Mouse (Mus musculus): Measurements from ENCODE around the gene Slc16a13. TPM values are rescaled to one million over a fixed set of nuclear protein-coding genes. Genes with fewer than 3 reads are reported as not detected.

The Slc16a13 gene
- 2.6 and 4.3 TPM in 2 replicates for polyA plus RNA-seq (2015; fragmentation: Nextera tagmentation; extraction: Ambion mirVana)

GRCm38 (mm10) chr11:70220731-70221602, at the start of gene Slc16a13:
Gene Slc16a13 (minus strand): TSS chr11:70221064.
- H3K4me1 ChIP-seq (ENCODE audit: control insufficient read depth, low read depth, low read length) = peaks cover 30% of the 10 kb centered on the region
- under 1% methylated on average over 28 of the region's 28 CpGs for WGBS (ENCODE audit: insufficient replicate concordance)
- H3K36me3 ChIP-seq (ENCODE audit: control insufficient read depth, insufficient read depth) = no peaks in the 10 kb centered on the region
- peak within 1 kb of the TSS; percentile 75 for H3K4me3 ChIP-seq (ENCODE audit: low read depth, low read length)
- peak within 1 kb of the TSS; percentile 99 for H3K4me2 ChIP-seq (ENCODE audit: low read depth, low read length)
- ATAC-seq (ENCODE audit: low read depth) = peak; percentile 85
- H3K9ac ChIP-seq (ENCODE audit: low read depth, low read length) = peak within 1 kb of the TSS; percentile 82
- peak within 1 kb of the TSS; percentile 98 for H3K27ac ChIP-seq (ENCODE audit: low read length)
- peaks cover 3% of the 10 kb centered on the region for H3K27me3 ChIP-seq (ENCODE audit: control insufficient read depth, insufficient read depth, low read depth, low read length)
- no peaks in the 10 kb centered on the region for H3K9me3 ChIP-seq (replicated peaks; ENCODE audit: control insufficient read depth, low read length)

- Histone ChIP-seq H3K4me2 (ENCODE audit: low read depth, low read length) (no peak overlapping the region), H3K4me1 (ENCODE audit: control insufficient read depth, low read depth, low read length) (no peaks in the 10 kb centered on the region), H3K27ac (ENCODE audit: low read length) (no peak overlapping the region), H3K36me3 (ENCODE audit: control insufficient read depth, insufficient read depth) (no peaks in the 10 kb centered on the region), H3K27me3 (ENCODE audit: control insufficient read depth, insufficient read depth, low read depth, low read length) (no peaks in the 10 kb centered on the region), H3K9me3 (replicated peaks; ENCODE audit: control insufficient read depth, low read length) (no peaks in the 10 kb centered on the region), H3K4me3 (ENCODE audit: low read depth, low read length) (no peak overlapping the region), H3K9ac (ENCODE audit: low read depth, low read length) (no peak overlapping the region)
- no peak for ATAC-seq (ENCODE audit: low read depth)
- 69% methylated on average over 1 of the region's 1 CpGs for WGBS (ENCODE audit: insufficient replicate concordance)
These were observed 45.5 kb upstream of the Slc16a13 start for GRCm38 (mm10) chr11:70266405-70266804.

GRCm38 (mm10) chr11:70265819-70266218, 45.0 kb upstream of the Slc16a13 start:
- no peak for ATAC-seq (ENCODE audit: low read depth)

GRCm38 (mm10) chr11:70265252-70265651, 44.4 kb upstream of the Slc16a13 start:
- no peaks in the 10 kb centered on the region for H3K9me3 ChIP-seq (replicated peaks; ENCODE audit: control insufficient read depth, low read length)
- no peaks in the 10 kb centered on the region for H3K27me3 ChIP-seq (ENCODE audit: control insufficient read depth, insufficient read depth, low read depth, low read length)
- no peak for ATAC-seq (ENCODE audit: low read depth)
- H3K27ac ChIP-seq (ENCODE audit: low read length) = no peak overlapping the region
- no peak overlapping the region for H3K9ac ChIP-seq (ENCODE audit: low read depth, low read length)
- WGBS (ENCODE audit: insufficient replicate concordance) = 28% methylated on average over 3 of the region's 3 CpGs
- H3K4me3 ChIP-seq (ENCODE audit: low read depth, low read length) = no peak overlapping the region
- H3K4me2 ChIP-seq (ENCODE audit: low read depth, low read length) = no peak overlapping the region
- no peaks in the 10 kb centered on the region for H3K4me1 ChIP-seq (ENCODE audit: control insufficient read depth, low read depth, low read length)
- no peaks in the 10 kb centered on the region for H3K36me3 ChIP-seq (ENCODE audit: control insufficient read depth, insufficient read depth)

More at GRCm38 (mm10) chr11:70265819-70266218, 45.0 kb upstream of the Slc16a13 start:
- WGBS (ENCODE audit: insufficient replicate concordance) = 63% methylated on average over 4 of the region's 4 CpGs
- Histone ChIP-seq H3K9ac (ENCODE audit: low read depth, low read length) (no peak overlapping the region), H3K27ac (ENCODE audit: low read length) (no peak overlapping the region), H3K9me3 (replicated peaks; ENCODE audit: control insufficient read depth, low read length) (no peaks in the 10 kb centered on the region), H3K4me3 (ENCODE audit: low read depth, low read length) (no peak overlapping the region), H3K27me3 (ENCODE audit: control insufficient read depth, insufficient read depth, low read depth, low read length) (no peaks in the 10 kb centered on the region), H3K4me2 (ENCODE audit: low read depth, low read length) (no peak overlapping the region), H3K36me3 (ENCODE audit: control insufficient read depth, insufficient read depth) (no peaks in the 10 kb centered on the region), H3K4me1 (ENCODE audit: control insufficient read depth, low read depth, low read length) (no peaks in the 10 kb centered on the region)

- no peak for ATAC-seq (ENCODE audit: low read depth)
- H3K36me3 ChIP-seq (ENCODE audit: control insufficient read depth, insufficient read depth) = no peaks in the 10 kb centered on the region
- H3K4me2 ChIP-seq (ENCODE audit: low read depth, low read length) = no peak overlapping the region
- H3K9me3 ChIP-seq (replicated peaks; ENCODE audit: control insufficient read depth, low read length) = no peaks in the 10 kb centered on the region
- no peak overlapping the region for H3K9ac ChIP-seq (ENCODE audit: low read depth, low read length)
- H3K27me3 ChIP-seq (ENCODE audit: control insufficient read depth, insufficient read depth, low read depth, low read length) = peaks cover 19% of the 10 kb centered on the region
- H3K4me1 ChIP-seq (ENCODE audit: control insufficient read depth, low read depth, low read length) = no peaks in the 10 kb centered on the region
- WGBS (ENCODE audit: insufficient replicate concordance) = 81% methylated on average over 4 of the region's 4 CpGs
- no peak overlapping the region for H3K4me3 ChIP-seq (ENCODE audit: low read depth, low read length)
- H3K27ac ChIP-seq (ENCODE audit: low read length) = no peak overlapping the region
These were observed 38.2 kb upstream of the Slc16a13 start for GRCm38 (mm10) chr11:70259035-70259434.

- H3K36me3 ChIP-seq (ENCODE audit: control insufficient read depth, insufficient read depth) = no peaks in the 10 kb centered on the region
- H3K4me3 ChIP-seq (ENCODE audit: low read depth, low read length) = peak within 1 kb of the TSS; percentile 39
- H3K4me1 ChIP-seq (ENCODE audit: control insufficient read depth, low read depth, low read length) = no peaks in the 10 kb centered on the region
- peak within 1 kb of the TSS; percentile 51 for H3K4me2 ChIP-seq (ENCODE audit: low read depth, low read length)
- 0 out of 2 replicates have a peak, but pooled peaks have one; percentile 37 for ATAC-seq (ENCODE audit: low read depth)
- no peak within 1 kb of the TSS for H3K27ac ChIP-seq (ENCODE audit: low read length)
- H3K9ac ChIP-seq (ENCODE audit: low read depth, low read length) = no peak within 1 kb of the TSS
- no peaks in the 10 kb centered on the region for H3K9me3 ChIP-seq (replicated peaks; ENCODE audit: control insufficient read depth, low read length)
- WGBS (ENCODE audit: insufficient replicate concordance) = 5% methylated on average over 25 of the region's 25 CpGs
- H3K27me3 ChIP-seq (ENCODE audit: control insufficient read depth, insufficient read depth, low read depth, low read length) = peaks cover 40% of the 10 kb centered on the region
These were observed 34.2 kb upstream of the Slc16a13 start, which contains the start of gene Alox12 for GRCm38 (mm10) chr11:70254931-70255531. Gene Alox12 (minus strand): TSS chr11:70255353.

GRCm38 (mm10) chr11:70254337-70254736, 33.5 kb upstream of the Slc16a13 start:
- Histone ChIP-seq H3K9ac (ENCODE audit: low read depth, low read length) (no peak overlapping the region), H3K27ac (ENCODE audit: low read length) (no peak overlapping the region), H3K27me3 (ENCODE audit: control insufficient read depth, insufficient read depth, low read depth, low read length) (peaks cover 40% of the 10 kb centered on the region), H3K36me3 (ENCODE audit: control insufficient read depth, insufficient read depth) (no peaks in the 10 kb centered on the region), H3K4me1 (ENCODE audit: control insufficient read depth, low read depth, low read length) (no peaks in the 10 kb centered on the region), H3K9me3 (replicated peaks; ENCODE audit: control insufficient read depth, low read length) (no peaks in the 10 kb centered on the region), H3K4me3 (ENCODE audit: low read depth, low read length) (no peak overlapping the region; the same call in 1 of the 2 replicates), H3K4me2 (ENCODE audit: low read depth, low read length) (peak overlapping the region; percentile 51; the same call in 1 of the 2 replicates)
- ATAC-seq (ENCODE audit: low read depth) = no peak
- WGBS (ENCODE audit: insufficient replicate concordance) = 2% methylated on average over 18 of the region's 18 CpGs

- H3K9me3 ChIP-seq (replicated peaks; ENCODE audit: control insufficient read depth, low read length) = no peaks in the 10 kb centered on the region
- 59% methylated on average over 8 of the region's 8 CpGs for WGBS (ENCODE audit: insufficient replicate concordance)
- H3K4me1 ChIP-seq (ENCODE audit: control insufficient read depth, low read depth, low read length) = no peaks in the 10 kb centered on the region
- no peak overlapping the region for H3K4me2 ChIP-seq (ENCODE audit: low read depth, low read length)
- no peaks in the 10 kb centered on the region for H3K36me3 ChIP-seq (ENCODE audit: control insufficient read depth, insufficient read depth)
- ATAC-seq (ENCODE audit: low read depth) = no peak
- no peak overlapping the region for H3K4me3 ChIP-seq (ENCODE audit: low read depth, low read length)
- no peak overlapping the region for H3K9ac ChIP-seq (ENCODE audit: low read depth, low read length)
- peaks cover 40% of the 10 kb centered on the region for H3K27me3 ChIP-seq (ENCODE audit: control insufficient read depth, insufficient read depth, low read depth, low read length)
- no peak overlapping the region for H3K27ac ChIP-seq (ENCODE audit: low read length)
These were observed 31.0 kb upstream of the Slc16a13 start for GRCm38 (mm10) chr11:70251853-70252252.

- Histone ChIP-seq H3K4me3 (ENCODE audit: low read depth, low read length) (no peak overlapping the region), H3K9me3 (replicated peaks; ENCODE audit: control insufficient read depth, low read length) (no peaks in the 10 kb centered on the region), H3K36me3 (ENCODE audit: control insufficient read depth, insufficient read depth) (no peaks in the 10 kb centered on the region), H3K4me1 (ENCODE audit: control insufficient read depth, low read depth, low read length) (no peaks in the 10 kb centered on the region), H3K9ac (ENCODE audit: low read depth, low read length) (no peak overlapping the region), H3K27me3 (ENCODE audit: control insufficient read depth, insufficient read depth, low read depth, low read length) (peaks cover 32% of the 10 kb centered on the region), H3K27ac (ENCODE audit: low read length) (no peak overlapping the region), H3K4me2 (ENCODE audit: low read depth, low read length) (no peak overlapping the region)
- ATAC-seq (ENCODE audit: low read depth) = no peak
- 23% methylated on average over 11 of the region's 11 CpGs for WGBS (ENCODE audit: insufficient replicate concordance)
These were observed 29.3 kb upstream of the Slc16a13 start for GRCm38 (mm10) chr11:70250150-70250549.

Data from liver, embryonic 16.5 days (tissue).